Mouse (Mus musculus): ENCODE measurements around the gene Vmn1r129.
"Not testable (repeated sequence)": the region's sequence is repeated elsewhere in the genome, so short reads cannot be mapped to it uniquely, and the experiment has no call there.

Gene Vmn1r129

GRCm38 (mm10) chr7:21361191-21361590 lies at the start of gene Vmn1r129:
Gene Vmn1r129 (minus strand): TSS chr7:21361291.
- DNase-seq = not testable (repeated sequence)

GRCm38 (mm10) chr7:21349073-21349472 lies 12.0 kb downstream of the Vmn1r129 start, which contains the start of gene Vmn1r128:
Gene Vmn1r128 (plus strand): TSS chr7:21349373.
- DNase-seq = not testable (repeated sequence)

GRCm38 (mm10) chr7:21319761-21320160 lies 41.3 kb downstream of the Vmn1r129 start, which contains the start of gene Vmn1r127:
Gene Vmn1r127 (minus strand): TSS chr7:21319861.
- DNase-seq = not testable (repeated sequence)

Measured in lung, postnatal 14 days (tissue).